Mouse (Mus musculus): ENCODE measurements around the gene Mfsd4a. TPM values are rescaled to one million over a fixed set of nuclear protein-coding genes. Genes with fewer than 3 reads are reported as not detected.

Gene Mfsd4a
- polyA plus RNA-seq, 1 experiment from 2014 or later: 16.0 TPM

DNA sequence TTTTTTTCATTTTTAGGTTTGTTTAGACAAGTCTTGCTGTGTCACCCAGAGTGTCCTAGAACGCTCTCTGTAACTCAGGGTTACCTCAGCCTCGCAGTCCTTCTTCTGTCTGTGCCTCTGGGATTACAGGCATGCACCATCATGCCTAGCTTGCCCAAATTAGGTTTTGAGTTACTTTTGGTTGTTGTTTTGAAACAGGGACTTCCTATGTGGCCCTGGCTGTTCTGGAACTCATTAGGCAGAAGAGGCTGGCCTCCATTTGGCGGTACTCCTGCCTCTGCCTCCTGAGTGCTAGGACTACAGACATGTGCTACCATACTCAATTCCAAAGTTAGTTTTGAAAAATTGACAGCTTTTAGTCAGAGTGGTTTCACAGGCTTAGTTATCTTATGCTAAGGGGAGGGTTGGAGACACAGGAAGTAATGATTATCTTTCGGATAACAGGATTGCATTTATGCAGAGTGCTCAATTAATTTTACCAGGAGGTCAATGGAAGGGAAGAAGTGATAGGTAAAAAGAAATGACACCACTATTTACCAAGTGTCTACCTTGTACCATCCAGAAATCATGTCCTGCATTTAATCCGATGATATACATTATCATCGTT lies 63.2 kb downstream of the Mfsd4a start:
- ATAC-seq (ENCODE audit: insufficient read depth, low FRiP score): no peak
- H3K9me3 ChIP-seq (replicated peaks; ENCODE audit: control insufficient read depth, low read length): no peaks in the 10 kb centered on the region
- H3K27ac ChIP-seq (ENCODE audit: low read length): no peak overlapping the region
- H3K4me2 ChIP-seq (ENCODE audit: low read depth, low read length): no peak overlapping the region
- WGBS: 77% methylated on average over 6 of the region's 6 CpGs
- H3K4me3 ChIP-seq (replicated peaks; ENCODE audit: low read length): no peak overlapping the region
- H3K4me1 ChIP-seq (ENCODE audit: control insufficient read depth, insufficient read depth, low read length): peaks cover 18% of the 10 kb centered on the region
- no peaks in the 10 kb centered on the region for H3K27me3 ChIP-seq (ENCODE audit: control insufficient read depth, insufficient read depth, low read length)
- H3K36me3 ChIP-seq (ENCODE audit: control insufficient read depth, insufficient read depth, low read length): no peaks in the 10 kb centered on the region
- no peak overlapping the region for H3K9ac ChIP-seq (ENCODE audit: low read length)

DNA sequence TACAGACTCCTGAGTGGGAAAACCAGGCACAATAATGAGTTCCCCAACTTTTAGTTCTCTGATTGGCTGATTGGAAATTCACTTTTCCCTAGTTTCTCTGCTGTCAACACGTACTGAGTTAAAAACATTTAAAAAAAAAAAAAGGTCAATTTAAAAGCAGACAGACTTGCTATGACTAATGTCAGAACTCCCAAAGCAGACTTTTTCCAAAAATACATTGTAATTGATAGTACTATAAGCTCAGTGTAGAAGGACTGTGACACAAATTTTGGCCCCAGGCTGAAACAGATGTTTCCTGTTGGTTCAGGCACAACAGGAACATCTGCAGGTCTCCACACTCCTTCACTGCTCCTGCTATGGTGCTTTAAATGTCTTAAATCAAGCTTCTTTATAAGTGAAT lies 64.0 kb downstream of the Mfsd4a start:
- Histone ChIP-seq H3K4me3 (replicated peaks; ENCODE audit: low read length) (no peak overlapping the region), H3K9me3 (replicated peaks; ENCODE audit: control insufficient read depth, low read length) (no peaks in the 10 kb centered on the region), H3K4me2 (ENCODE audit: low read depth, low read length) (no peak overlapping the region), H3K27ac (ENCODE audit: low read length) (no peak overlapping the region), H3K9ac (ENCODE audit: low read length) (no peak overlapping the region), H3K4me1 (ENCODE audit: control insufficient read depth, insufficient read depth, low read length) (peaks cover 9% of the 10 kb centered on the region), H3K27me3 (ENCODE audit: control insufficient read depth, insufficient read depth, low read length) (no peaks in the 10 kb centered on the region), H3K36me3 (ENCODE audit: control insufficient read depth, insufficient read depth, low read length) (no peaks in the 10 kb centered on the region)
- WGBS: 31% methylated on average over 1 of the region's 1 CpGs
- ATAC-seq (ENCODE audit: insufficient read depth, low FRiP score): no peak

DNA sequence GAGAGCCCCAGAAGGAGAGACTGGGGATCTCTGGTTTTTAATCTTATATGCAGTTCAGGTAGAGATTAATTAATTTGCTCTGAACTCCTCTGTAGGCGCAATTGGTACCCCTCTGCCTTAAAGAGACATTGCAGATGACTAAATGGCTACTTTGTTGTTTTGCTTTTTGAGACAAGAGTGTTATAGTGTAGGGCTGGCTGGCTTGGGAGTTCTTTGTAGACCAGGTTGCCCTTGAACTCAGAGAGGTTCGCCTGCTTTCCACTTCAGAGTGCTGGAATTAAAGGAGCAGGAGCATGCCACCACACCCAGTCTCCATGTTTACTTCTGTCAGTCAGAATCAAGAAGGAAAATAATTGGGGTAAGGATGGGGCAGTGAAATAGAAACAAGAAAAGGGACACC lies 64.8 kb downstream of the Mfsd4a start:
- Histone ChIP-seq H3K27me3 (ENCODE audit: control insufficient read depth, insufficient read depth, low read length) (no peaks in the 10 kb centered on the region), H3K4me3 (replicated peaks; ENCODE audit: low read length) (no peak overlapping the region), H3K4me1 (ENCODE audit: control insufficient read depth, insufficient read depth, low read length) (peaks cover 8% of the 10 kb centered on the region; the same call in 1 of the 2 replicates), H3K4me2 (ENCODE audit: low read depth, low read length) (no peak overlapping the region), H3K36me3 (ENCODE audit: control insufficient read depth, insufficient read depth, low read length) (no peaks in the 10 kb centered on the region), H3K9me3 (replicated peaks; ENCODE audit: control insufficient read depth, low read length) (no peaks in the 10 kb centered on the region), H3K27ac (ENCODE audit: low read length) (no peak overlapping the region), H3K9ac (ENCODE audit: low read length) (no peak overlapping the region)
- WGBS: 60% methylated on average over 2 of the region's 2 CpGs
- ATAC-seq (ENCODE audit: insufficient read depth, low FRiP score): no peak

DNA sequence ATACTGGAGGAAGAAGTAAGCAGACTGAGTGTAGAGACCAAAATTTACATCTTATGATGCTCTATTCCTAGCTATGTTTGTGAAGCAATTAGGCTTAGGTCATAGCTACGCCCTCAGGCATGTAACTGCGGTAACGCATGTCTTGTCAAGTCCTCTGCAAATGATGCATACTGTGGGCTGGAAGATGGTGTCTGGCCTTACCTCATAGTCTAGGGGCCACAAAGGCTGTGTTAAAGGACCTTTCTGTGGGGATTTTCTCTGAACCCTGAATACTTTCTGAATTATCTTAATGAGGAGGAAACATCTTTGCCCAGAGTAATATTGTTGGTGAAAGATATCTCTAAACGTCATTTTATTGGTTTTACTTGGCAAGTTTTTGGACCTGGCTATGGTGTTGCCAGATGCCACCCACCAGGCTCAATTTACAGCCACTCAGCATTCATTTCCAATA lies 66.0 kb downstream of the Mfsd4a start:
- peaks cover 8% of the 10 kb centered on the region; the same call in 1 of the 2 replicates for H3K4me1 ChIP-seq (ENCODE audit: control insufficient read depth, insufficient read depth, low read length)
- WGBS: 79% methylated on average over 4 of the region's 4 CpGs
- ATAC-seq (ENCODE audit: insufficient read depth, low FRiP score): no peak

DNA sequence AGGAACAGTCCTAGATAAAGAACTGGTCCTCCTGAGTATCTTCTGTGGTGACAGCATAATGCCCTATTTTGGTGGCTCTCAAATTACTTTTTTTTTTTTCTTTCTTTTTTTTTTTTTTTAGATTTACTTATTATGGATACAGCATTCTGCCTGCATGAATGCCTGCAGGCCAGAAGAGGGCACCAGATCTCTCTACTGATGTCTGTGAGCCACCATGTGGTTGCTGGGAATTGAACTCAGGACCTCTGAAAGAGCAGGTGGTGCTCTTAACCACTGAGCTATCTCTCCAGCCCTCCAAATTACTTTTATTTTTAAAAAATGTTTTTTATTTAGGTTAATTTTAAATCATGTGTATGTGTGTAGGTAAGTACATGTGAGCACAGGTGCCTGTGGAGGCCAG lies 67.4 kb downstream of the Mfsd4a start:
- H3K4me1 ChIP-seq (ENCODE audit: control insufficient read depth, insufficient read depth, low read length): no peaks in the 10 kb centered on the region
- no peak overlapping the region for H3K4me3 ChIP-seq (replicated peaks; ENCODE audit: low read length)
- ATAC-seq (ENCODE audit: insufficient read depth, low FRiP score): no peak
- no peak overlapping the region for H3K4me2 ChIP-seq (ENCODE audit: low read depth, low read length)
- no peaks in the 10 kb centered on the region for H3K36me3 ChIP-seq (ENCODE audit: control insufficient read depth, insufficient read depth, low read length)
- no peak overlapping the region for H3K9ac ChIP-seq (ENCODE audit: low read length)
- H3K9me3 ChIP-seq (replicated peaks; ENCODE audit: control insufficient read depth, low read length): no peaks in the 10 kb centered on the region
- H3K27ac ChIP-seq (ENCODE audit: low read length): no peak overlapping the region
- no peaks in the 10 kb centered on the region for H3K27me3 ChIP-seq (ENCODE audit: control insufficient read depth, insufficient read depth, low read length)

More for the DNA sequence above, 66.0 kb downstream of the Mfsd4a start:
- no peak overlapping the region for H3K27ac ChIP-seq (ENCODE audit: low read length)
- H3K4me2 ChIP-seq (ENCODE audit: low read depth, low read length): no peak overlapping the region
- no peak overlapping the region for H3K9ac ChIP-seq (ENCODE audit: low read length)
- no peaks in the 10 kb centered on the region for H3K27me3 ChIP-seq (ENCODE audit: control insufficient read depth, insufficient read depth, low read length)
- no peaks in the 10 kb centered on the region for H3K36me3 ChIP-seq (ENCODE audit: control insufficient read depth, insufficient read depth, low read length)
- H3K9me3 ChIP-seq (replicated peaks; ENCODE audit: control insufficient read depth, low read length): no peaks in the 10 kb centered on the region
- no peak overlapping the region for H3K4me3 ChIP-seq (replicated peaks; ENCODE audit: low read length)

DNA sequence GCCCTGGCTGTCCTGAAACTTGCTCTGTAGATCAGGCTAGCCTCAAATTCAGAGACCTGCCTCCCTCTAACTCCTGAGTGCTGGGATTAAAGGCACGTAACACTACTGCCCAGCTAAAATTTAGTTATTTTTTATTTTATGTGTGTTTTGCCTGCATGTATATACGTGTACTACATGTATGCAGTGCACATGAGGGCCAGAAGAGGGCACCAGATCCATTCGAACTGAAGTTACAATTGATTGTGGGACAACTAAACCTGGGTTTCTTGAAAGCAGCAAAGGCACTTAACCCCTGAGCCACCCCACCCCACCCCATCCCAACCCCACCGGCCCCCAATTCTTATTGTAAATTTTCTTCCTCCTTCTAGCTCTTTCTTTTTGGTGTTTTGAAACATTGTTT lies 72.8 kb downstream of the Mfsd4a start:
- no peak for ATAC-seq (ENCODE audit: insufficient read depth, low FRiP score)
- Histone ChIP-seq H3K4me1 (ENCODE audit: control insufficient read depth, insufficient read depth, low read length) (no peaks in the 10 kb centered on the region), H3K9me3 (replicated peaks; ENCODE audit: control insufficient read depth, low read length) (no peaks in the 10 kb centered on the region), H3K27ac (ENCODE audit: low read length) (no peak overlapping the region), H3K36me3 (ENCODE audit: control insufficient read depth, insufficient read depth, low read length) (no peaks in the 10 kb centered on the region), H3K4me2 (ENCODE audit: low read depth, low read length) (no peak overlapping the region), H3K4me3 (replicated peaks; ENCODE audit: low read length) (no peak overlapping the region), H3K27me3 (ENCODE audit: control insufficient read depth, insufficient read depth, low read length) (no peaks in the 10 kb centered on the region), H3K9ac (ENCODE audit: low read length) (no peak overlapping the region)
- WGBS: 36% methylated on average over 4 of the region's 4 CpGs

DNA sequence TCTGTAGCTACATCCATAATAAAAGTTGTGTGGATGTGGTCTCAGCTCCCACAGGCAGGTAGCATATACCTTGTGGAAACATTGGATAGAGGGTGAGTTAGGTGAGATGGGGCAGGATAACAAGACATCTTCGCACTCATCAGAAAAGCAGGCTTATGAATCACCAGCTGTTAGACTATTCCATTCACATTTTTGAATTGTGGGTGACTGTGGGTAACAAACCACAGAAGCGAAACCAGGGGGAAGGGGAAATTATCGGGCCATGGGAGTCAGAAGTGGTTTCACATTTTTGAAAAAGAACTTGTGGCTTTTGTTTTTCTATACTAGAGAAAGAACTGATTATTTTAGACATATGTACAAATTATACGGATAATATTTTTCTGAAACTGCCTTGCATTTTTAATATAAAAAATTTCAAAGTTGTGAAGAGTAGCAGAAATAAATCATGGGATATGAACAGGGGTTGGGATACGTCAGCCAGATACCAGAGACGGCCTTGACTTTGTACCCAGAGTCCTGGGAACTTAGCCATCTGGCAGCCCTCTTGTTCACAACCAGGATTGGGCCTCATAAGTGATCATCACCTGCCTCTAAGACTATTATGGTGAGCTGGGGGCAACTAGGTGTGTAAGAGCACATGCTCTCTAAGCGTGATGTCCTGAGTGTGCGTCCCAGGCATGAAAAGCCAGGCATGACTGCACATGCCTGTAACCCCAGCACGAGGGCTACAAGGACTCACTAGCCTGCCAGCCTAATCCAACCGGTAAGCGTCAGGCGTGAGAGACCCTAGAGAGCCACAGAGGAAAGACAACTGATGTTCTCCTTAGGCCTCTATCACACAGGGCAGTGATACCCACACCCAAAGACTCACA lies 74.5 kb downstream of the Mfsd4a start:
- H3K27me3 ChIP-seq (ENCODE audit: control insufficient read depth, insufficient read depth, low read length): no peaks in the 10 kb centered on the region
- H3K27ac ChIP-seq (ENCODE audit: low read length): no peak overlapping the region
- H3K4me3 ChIP-seq (replicated peaks; ENCODE audit: low read length): no peak overlapping the region
- no peak overlapping the region for H3K4me2 ChIP-seq (ENCODE audit: low read depth, low read length)
- H3K36me3 ChIP-seq (ENCODE audit: control insufficient read depth, insufficient read depth, low read length): no peaks in the 10 kb centered on the region
- ATAC-seq (ENCODE audit: insufficient read depth, low FRiP score): no peak
- no peaks in the 10 kb centered on the region for H3K4me1 ChIP-seq (ENCODE audit: control insufficient read depth, insufficient read depth, low read length)
- H3K9me3 ChIP-seq (replicated peaks; ENCODE audit: control insufficient read depth, low read length): no peaks in the 10 kb centered on the region
- no peak overlapping the region for H3K9ac ChIP-seq (ENCODE audit: low read length)
- WGBS: 79% methylated on average over 12 of the region's 12 CpGs

DNA sequence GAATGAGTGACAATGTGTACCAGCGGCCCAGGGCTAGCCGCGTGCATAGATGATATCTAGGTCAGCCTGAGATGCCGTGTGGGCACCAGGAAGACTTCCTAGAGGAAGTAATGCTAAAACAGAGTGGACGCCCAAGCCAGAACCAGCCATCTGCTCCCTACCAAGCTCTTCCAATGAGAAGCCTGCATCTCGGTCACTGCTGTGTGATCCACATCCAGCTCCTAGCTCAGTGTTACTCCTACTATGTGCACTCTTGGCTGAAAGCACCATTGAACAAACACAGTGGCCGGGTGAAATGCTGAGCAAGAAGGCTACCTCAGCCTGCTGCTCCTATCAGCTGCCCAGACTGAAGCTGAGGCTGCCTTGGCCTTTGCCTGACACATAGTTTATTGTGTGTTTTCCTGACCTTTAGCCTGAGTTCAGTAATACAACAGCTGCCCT lies 75.3 kb downstream of the Mfsd4a start:
- Histone ChIP-seq H3K36me3 (ENCODE audit: control insufficient read depth, insufficient read depth, low read length) (no peaks in the 10 kb centered on the region), H3K4me1 (ENCODE audit: control insufficient read depth, insufficient read depth, low read length) (no peaks in the 10 kb centered on the region), H3K9ac (ENCODE audit: low read length) (no peak overlapping the region), H3K4me2 (ENCODE audit: low read depth, low read length) (no peak overlapping the region), H3K27ac (ENCODE audit: low read length) (no peak overlapping the region), H3K9me3 (replicated peaks; ENCODE audit: control insufficient read depth, low read length) (no peaks in the 10 kb centered on the region), H3K4me3 (replicated peaks; ENCODE audit: low read length) (no peak overlapping the region), H3K27me3 (ENCODE audit: control insufficient read depth, insufficient read depth, low read length) (no peaks in the 10 kb centered on the region)
- 72% methylated on average over 7 of the region's 7 CpGs for WGBS
- no peak for ATAC-seq (ENCODE audit: insufficient read depth, low FRiP score)

DNA sequence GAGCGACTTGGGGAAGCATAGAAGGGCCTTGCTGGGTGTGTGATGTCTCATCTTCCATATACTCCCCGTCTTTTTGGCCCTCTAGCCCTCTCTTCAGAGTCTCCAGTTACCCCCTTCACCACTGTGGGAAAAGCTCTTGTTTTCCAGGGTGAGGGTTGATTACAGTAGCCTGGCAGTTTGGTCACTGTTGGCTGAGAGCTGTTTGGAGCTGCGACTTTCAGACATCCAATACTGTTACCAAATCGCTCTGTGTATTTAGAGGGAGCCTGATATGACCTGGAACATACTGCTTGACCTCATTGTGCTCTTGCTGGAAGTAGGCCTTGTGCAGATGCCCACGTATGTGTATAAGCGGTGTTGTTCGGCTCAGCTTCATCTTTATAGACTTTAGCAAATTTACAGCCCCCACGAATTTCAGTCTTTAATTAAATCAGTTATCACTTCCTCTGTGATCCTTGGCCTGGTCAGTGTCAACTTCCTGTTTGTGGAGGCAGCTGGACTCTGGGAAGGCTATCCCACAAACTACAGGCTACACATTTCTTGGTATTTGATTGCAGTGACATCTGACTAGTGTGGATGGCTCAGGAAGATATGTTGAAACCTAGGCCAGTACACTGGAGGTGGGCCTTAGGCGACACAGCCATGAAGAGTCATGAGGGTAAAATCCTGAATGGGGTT lies 77.6 kb downstream of the Mfsd4a start:
- no peaks in the 10 kb centered on the region for H3K36me3 ChIP-seq (ENCODE audit: control insufficient read depth, insufficient read depth, low read length)
- no peak overlapping the region for H3K9ac ChIP-seq (ENCODE audit: low read length)
- H3K4me3 ChIP-seq (replicated peaks; ENCODE audit: low read length): no peak overlapping the region
- no peaks in the 10 kb centered on the region for H3K27me3 ChIP-seq (ENCODE audit: control insufficient read depth, insufficient read depth, low read length)
- H3K27ac ChIP-seq (ENCODE audit: low read length): no peak overlapping the region
- H3K4me1 ChIP-seq (ENCODE audit: control insufficient read depth, insufficient read depth, low read length): no peaks in the 10 kb centered on the region
- WGBS: 80% methylated on average over 9 of the region's 9 CpGs
- no peaks in the 10 kb centered on the region for H3K9me3 ChIP-seq (replicated peaks; ENCODE audit: control insufficient read depth, low read length)
- H3K4me2 ChIP-seq (ENCODE audit: low read depth, low read length): no peak overlapping the region
- no peak for ATAC-seq (ENCODE audit: insufficient read depth, low FRiP score)

Data from stomach, embryonic 16.5 days (tissue).